Mouse (Mus musculus) R1 (cell line): ENCODE measurements at regions not wholly inside any gene's neighbourhood (a gene's known extent, or its start where the extent isn't known, plus 50 kb on each side); places are given as distances from the start of the nearest gene placed in this dataset.

Experiments used
- DNase-seq: peaks from one replicate; pipeline ENCODE4 v3.0.0-alpha.2; 2018; ENCODE audit warnings: low read depth, low spot score

GRCm38 (mm10) chr15:103102068-103102840, 64.6 kb downstream of the Smug1 start:
- DNase-seq: peak; percentile 45

DNA sequence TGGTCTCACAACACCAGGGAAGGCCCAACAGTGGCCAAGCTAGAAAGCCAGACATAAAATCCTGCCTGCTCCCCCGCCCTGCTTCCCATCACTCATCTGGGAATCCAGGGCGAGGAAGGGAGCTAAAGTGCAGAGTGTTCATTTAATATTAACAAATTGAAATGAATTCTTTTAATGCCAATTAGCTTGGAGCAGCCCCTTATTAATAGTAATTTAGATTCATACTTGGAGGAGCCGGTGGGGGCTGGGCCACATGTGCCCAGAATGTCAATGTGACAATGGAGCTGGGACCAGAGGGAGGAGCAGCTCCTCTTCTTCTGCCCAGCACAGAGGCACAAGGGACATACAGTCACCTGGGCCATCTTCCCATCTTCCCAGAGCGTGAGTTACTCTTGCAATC, 66.8 kb downstream of the Smug1 start:
- no peak for DNase-seq

DNA sequence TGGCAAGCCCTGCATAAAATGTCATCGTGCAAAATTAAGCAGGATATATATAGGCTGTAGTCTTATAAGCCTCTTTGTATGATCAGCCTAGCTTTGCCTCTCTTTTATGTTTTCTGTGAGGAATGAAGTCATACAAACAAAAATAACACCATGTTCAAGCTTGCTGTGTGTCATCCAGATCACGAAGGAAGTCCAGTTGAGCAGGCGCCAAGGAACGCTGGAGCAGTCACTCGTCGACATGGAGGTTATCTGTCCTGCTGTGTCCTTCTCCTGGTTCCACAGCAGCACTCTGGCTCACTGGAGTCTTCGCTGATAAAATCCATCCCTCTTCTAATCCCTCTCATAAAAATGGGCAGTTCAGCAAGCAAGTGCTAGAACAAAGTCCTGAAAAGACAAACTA, 72.4 kb downstream of the Smug1 start:
- no peak for DNase-seq

GRCm38 (mm10) chr15:103093655-103094054, 73.2 kb downstream of the Smug1 start:
- no peak for DNase-seq

DNA sequence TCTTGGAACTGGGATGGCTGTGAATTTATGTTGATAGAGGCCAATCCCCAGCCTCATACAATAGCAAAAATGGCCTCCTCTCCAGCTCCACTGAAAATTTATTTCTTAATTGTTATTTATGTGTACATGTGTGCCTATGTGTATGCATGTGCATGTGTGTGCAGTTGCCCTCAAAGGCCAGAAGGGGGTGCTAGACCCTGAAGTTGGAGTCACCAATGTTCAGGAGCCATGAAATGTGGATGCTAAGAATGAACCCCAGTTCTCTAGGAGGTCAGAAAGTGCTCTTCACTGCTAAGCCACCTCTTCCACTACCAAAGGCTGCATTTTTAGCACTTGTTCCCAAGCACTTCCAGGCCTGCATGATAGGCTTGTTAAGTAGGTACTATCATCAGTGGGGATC, 73.8 kb downstream of the Hoxc4 start:
- peak; percentile 54 for DNase-seq

DNA sequence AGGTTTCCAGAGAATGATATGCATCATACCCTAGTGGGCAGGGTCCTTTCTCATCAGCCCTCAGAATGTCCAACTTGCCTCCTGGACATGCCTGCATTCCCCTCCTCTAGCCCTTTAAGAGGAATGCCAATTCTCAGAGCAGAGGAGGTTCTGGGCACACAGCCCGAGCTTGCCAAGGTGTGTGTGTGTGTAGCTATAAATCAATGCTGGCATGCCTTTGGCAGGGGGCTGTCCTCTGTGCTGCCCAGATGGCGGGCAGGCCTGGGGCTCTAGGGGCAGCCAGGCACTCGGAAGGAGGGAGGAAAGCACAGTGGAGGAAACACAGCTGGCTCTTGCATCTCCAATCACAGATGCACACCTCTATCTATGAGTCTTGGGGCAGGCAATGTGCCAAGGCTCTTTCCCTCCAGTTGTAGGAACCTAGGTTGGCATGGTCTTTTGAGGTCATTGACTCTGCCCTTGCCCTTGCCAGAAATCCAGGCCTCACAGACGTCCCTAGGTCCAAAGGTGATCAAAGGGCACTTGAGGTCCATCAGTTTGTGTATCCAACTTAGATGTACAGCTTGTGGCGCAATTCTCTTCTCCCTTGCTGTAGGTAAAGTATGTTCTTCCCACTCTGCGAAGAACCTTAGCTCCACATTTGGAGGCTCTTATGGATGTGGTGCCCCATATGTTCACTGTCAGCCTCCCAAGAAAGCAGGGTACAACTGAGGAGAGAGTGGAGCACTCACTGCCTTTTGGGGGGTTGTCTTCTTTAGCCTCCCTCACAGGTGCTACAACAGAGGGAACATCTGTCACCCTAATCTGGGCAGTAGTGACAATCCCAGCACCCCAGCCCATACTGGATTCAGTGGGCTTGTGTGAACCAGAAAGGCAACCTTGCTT, 71.8 kb downstream of the Hoxc4 start:
- no peak for DNase-seq

DNA sequence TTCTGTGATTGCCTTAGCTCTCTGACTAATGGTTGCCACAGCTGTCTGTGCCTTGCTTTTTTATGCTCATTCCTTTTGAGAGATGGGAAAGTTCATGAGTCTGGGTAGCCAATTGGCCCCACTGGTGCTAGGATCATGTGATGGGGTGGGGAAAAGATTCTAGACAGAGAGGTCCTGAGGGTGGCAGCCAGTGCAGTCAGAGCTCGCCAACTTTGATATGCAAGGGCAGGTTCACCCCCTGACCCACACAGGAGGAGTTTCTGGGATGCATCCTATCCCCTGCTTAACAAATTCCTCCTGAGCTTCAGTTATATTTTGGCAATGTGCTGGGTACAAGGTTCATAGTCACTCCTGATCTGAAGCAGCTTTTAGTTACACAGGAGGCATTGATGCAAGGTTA, 71.1 kb downstream of the Hoxc4 start:
- no peak for DNase-seq

GRCm38 (mm10) chr15:103089440-103089839, 70.7 kb downstream of the Hoxc4 start:
- peak; percentile 14 for DNase-seq

DNA sequence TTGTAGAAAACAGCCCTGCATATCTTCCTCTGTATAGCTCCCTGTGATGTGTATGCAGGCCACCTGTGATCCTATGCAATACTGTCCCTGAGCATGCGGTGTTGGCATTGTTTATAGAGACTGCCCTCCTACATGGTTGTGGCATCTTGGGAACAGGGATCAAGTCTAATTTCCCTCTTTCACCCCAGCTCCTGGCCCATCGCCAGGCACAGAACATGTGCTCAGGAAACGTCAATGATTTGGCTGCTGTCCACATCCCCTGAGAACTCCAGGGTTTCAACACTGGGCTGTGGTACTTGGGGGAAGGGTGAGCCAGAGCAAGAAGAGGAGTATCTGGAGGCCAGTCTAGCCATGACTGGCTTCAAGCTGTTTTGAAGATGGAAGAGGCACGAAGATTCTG, 68.5 kb downstream of the Hoxc4 start:
- no peak for DNase-seq

GRCm38 (mm10) chr15:103086672-103087069, 67.9 kb downstream of the Hoxc4 start:
- no peak for DNase-seq
